Mouse (Mus musculus): ENCODE measurements around the gene Gmpr. TPM values are rescaled to one million over a fixed set of nuclear protein-coding genes. Genes with fewer than 3 reads are reported as not detected.
"Not testable (repeated sequence)": the region's sequence is repeated elsewhere in the genome, so short reads cannot be mapped to it uniquely, and the experiment has no call there.

Gmpr gene
- polyA plus RNA-seq, 1 experiment: 5.7 TPM

GRCm38 (mm10) chr13:45475297-45475696 lies 31.9 kb upstream of the Gmpr start:
- no peak overlapping the region for H3K4me3 ChIP-seq (ENCODE audit: insufficient read depth, low read length)
- no peak overlapping the region for H3K27ac ChIP-seq (ENCODE audit: insufficient read depth, low read depth, low read length)
- H3K4me1 ChIP-seq (ENCODE audit: control insufficient read depth, insufficient read depth, low read length): no peaks in the 10 kb centered on the region
- no peak for TF ChIP-seq CTCF (IDR thresholded peaks at IDR 0.05; ENCODE audit: low read depth, low read length)
- TF ChIP-seq POLR2A (IDR thresholded peaks at IDR 0.05; ENCODE audit: borderline replicate concordance, low read depth, low read length): no peak

GRCm38 (mm10) chr13:45477183-45477582 lies 30.1 kb upstream of the Gmpr start:
- H3K27ac ChIP-seq (ENCODE audit: insufficient read depth, low read depth, low read length): no peak overlapping the region
- no peak overlapping the region for H3K4me3 ChIP-seq (ENCODE audit: insufficient read depth, low read length)
- no peak for TF ChIP-seq POLR2A (IDR thresholded peaks at IDR 0.05; ENCODE audit: borderline replicate concordance, low read depth, low read length)
- TF ChIP-seq CTCF (IDR thresholded peaks at IDR 0.05; ENCODE audit: low read depth, low read length): no peak
- no peaks in the 10 kb centered on the region for H3K4me1 ChIP-seq (ENCODE audit: control insufficient read depth, insufficient read depth, low read length)

GRCm38 (mm10) chr13:45479951-45480350 lies 27.3 kb upstream of the Gmpr start:
- Histone ChIP-seq H3K27ac (ENCODE audit: insufficient read depth, low read depth, low read length) (no peak overlapping the region), H3K4me3 (ENCODE audit: insufficient read depth, low read length) (no peak overlapping the region), H3K4me1 (ENCODE audit: control insufficient read depth, insufficient read depth, low read length) (no peaks in the 10 kb centered on the region)
- TF ChIP-seq POLR2A (IDR thresholded peaks at IDR 0.05; ENCODE audit: borderline replicate concordance, low read depth, low read length): no peak
- no peak for TF ChIP-seq CTCF (IDR thresholded peaks at IDR 0.05; ENCODE audit: low read depth, low read length)

GRCm38 (mm10) chr13:45483215-45483614 lies 24.0 kb upstream of the Gmpr start:
- no peaks in the 10 kb centered on the region for H3K4me1 ChIP-seq (ENCODE audit: control insufficient read depth, insufficient read depth, low read length)
- no peak overlapping the region for H3K4me3 ChIP-seq (ENCODE audit: insufficient read depth, low read length)
- H3K27ac ChIP-seq (ENCODE audit: insufficient read depth, low read depth, low read length): no peak overlapping the region
- TF ChIP-seq POLR2A (IDR thresholded peaks at IDR 0.05; ENCODE audit: borderline replicate concordance, low read depth, low read length) (no peak), CTCF (IDR thresholded peaks at IDR 0.05; ENCODE audit: low read depth, low read length) (no peak)

- H3K27ac ChIP-seq (ENCODE audit: insufficient read depth, low read depth, low read length); H3K4me3 ChIP-seq (ENCODE audit: insufficient read depth, low read length); H3K4me1 ChIP-seq (ENCODE audit: control insufficient read depth, insufficient read depth, low read length): not testable (repeated sequence)
Observed at GRCm38 (mm10) chr13:45483949-45484348, 23.3 kb upstream of the Gmpr start.

GRCm38 (mm10) chr13:45485602-45486001 lies 21.6 kb upstream of the Gmpr start:
- Histone ChIP-seq H3K27ac (ENCODE audit: insufficient read depth, low read depth, low read length) (no peak overlapping the region), H3K4me1 (ENCODE audit: control insufficient read depth, insufficient read depth, low read length) (no peaks in the 10 kb centered on the region), H3K4me3 (ENCODE audit: insufficient read depth, low read length) (no peak overlapping the region)
- TF ChIP-seq CTCF (IDR thresholded peaks at IDR 0.05; ENCODE audit: low read depth, low read length) (no peak), POLR2A (IDR thresholded peaks at IDR 0.05; ENCODE audit: borderline replicate concordance, low read depth, low read length) (no peak)

GRCm38 (mm10) chr13:45486598-45486997 lies 20.6 kb upstream of the Gmpr start:
- Histone ChIP-seq H3K27ac (ENCODE audit: insufficient read depth, low read depth, low read length) (no peak overlapping the region), H3K4me1 (ENCODE audit: control insufficient read depth, insufficient read depth, low read length) (no peaks in the 10 kb centered on the region), H3K4me3 (ENCODE audit: insufficient read depth, low read length) (no peak overlapping the region)
- no peak for TF ChIP-seq POLR2A (IDR thresholded peaks at IDR 0.05; ENCODE audit: borderline replicate concordance, low read depth, low read length)

GRCm38 (mm10) chr13:45491991-45492732 lies 15.1 kb upstream of the Gmpr start:
- TF ChIP-seq POLR2A (IDR thresholded peaks at IDR 0.05; ENCODE audit: borderline replicate concordance, low read depth, low read length) (no peak), CTCF (IDR thresholded peaks at IDR 0.05; ENCODE audit: low read depth, low read length) (no peak)
- Histone ChIP-seq H3K4me3 (ENCODE audit: insufficient read depth, low read length) (no peak overlapping the region), H3K4me1 (ENCODE audit: control insufficient read depth, insufficient read depth, low read length) (no peaks in the 10 kb centered on the region), H3K27ac (ENCODE audit: insufficient read depth, low read depth, low read length) (no peak overlapping the region)

- no peak overlapping the region for H3K27ac ChIP-seq (ENCODE audit: insufficient read depth, low read depth, low read length)
- no peak overlapping the region for H3K4me3 ChIP-seq (ENCODE audit: insufficient read depth, low read length)
- no peaks in the 10 kb centered on the region for H3K4me1 ChIP-seq (ENCODE audit: control insufficient read depth, insufficient read depth, low read length)
- TF ChIP-seq POLR2A (IDR thresholded peaks at IDR 0.05; ENCODE audit: borderline replicate concordance, low read depth, low read length) (no peak), CTCF (IDR thresholded peaks at IDR 0.05; ENCODE audit: low read depth, low read length) (no peak)
Observed at GRCm38 (mm10) chr13:45493846-45494245, 13.4 kb upstream of the Gmpr start.

- no peaks in the 10 kb centered on the region for H3K4me1 ChIP-seq (ENCODE audit: control insufficient read depth, insufficient read depth, low read length)
- H3K27ac ChIP-seq (ENCODE audit: insufficient read depth, low read depth, low read length): no peak overlapping the region
- no peak for TF ChIP-seq POLR2A (IDR thresholded peaks at IDR 0.05; ENCODE audit: borderline replicate concordance, low read depth, low read length)
- no peak for TF ChIP-seq CTCF (IDR thresholded peaks at IDR 0.05; ENCODE audit: low read depth, low read length)
- no peak overlapping the region for H3K4me3 ChIP-seq (ENCODE audit: insufficient read depth, low read length)
Observed at GRCm38 (mm10) chr13:45498623-45499022, 8.6 kb upstream of the Gmpr start.

GRCm38 (mm10) chr13:45499391-45499790 lies 7.9 kb upstream of the Gmpr start:
- Histone ChIP-seq H3K4me3 (ENCODE audit: insufficient read depth, low read length) (no peak overlapping the region), H3K4me1 (ENCODE audit: control insufficient read depth, insufficient read depth, low read length) (no peaks in the 10 kb centered on the region), H3K27ac (ENCODE audit: insufficient read depth, low read depth, low read length) (no peak overlapping the region)
- no peak for TF ChIP-seq POLR2A (IDR thresholded peaks at IDR 0.05; ENCODE audit: borderline replicate concordance, low read depth, low read length)
- no peak for TF ChIP-seq CTCF (IDR thresholded peaks at IDR 0.05; ENCODE audit: low read depth, low read length)
